Mouse (Mus musculus) regulatory T cell (primary cell): Measurements from ENCODE around the gene Cox8c.

Experiments
- in situ Hi-C: fragments of 300-600 bp; cut with MboI, MseI; formaldehyde crosslinking; loops from one replicate; pipeline ENCODE4 v1.15.1; 2025; ENCODE audit warnings: high pct_unique_total_duplicates

Gene Cox8c

DNA sequence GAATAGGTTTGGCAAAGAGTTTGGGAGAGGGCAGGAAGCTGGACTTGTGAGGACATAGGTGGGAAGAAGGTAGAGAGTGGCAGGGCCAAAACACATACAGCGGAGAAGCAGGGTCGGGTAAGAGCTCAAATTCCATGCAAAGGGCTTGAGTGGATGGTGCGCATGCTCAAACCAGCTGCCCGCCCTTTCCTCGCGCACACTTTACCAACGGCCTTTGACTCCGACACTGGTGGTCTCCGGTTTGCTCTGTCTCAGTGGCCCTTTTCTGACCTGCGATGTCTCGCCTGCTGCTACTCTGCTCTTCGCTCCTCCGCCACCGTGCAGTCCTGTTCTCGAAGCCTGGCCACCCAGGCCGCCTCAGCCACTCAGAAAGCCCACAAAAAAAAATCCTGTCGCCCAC lies at the start of gene Cox8c:
Gene Cox8c (plus strand): TSS at position 226 of the 400 bp plus-strand sequence.
- in situ Hi-C loops, result no loop called here

DNA sequence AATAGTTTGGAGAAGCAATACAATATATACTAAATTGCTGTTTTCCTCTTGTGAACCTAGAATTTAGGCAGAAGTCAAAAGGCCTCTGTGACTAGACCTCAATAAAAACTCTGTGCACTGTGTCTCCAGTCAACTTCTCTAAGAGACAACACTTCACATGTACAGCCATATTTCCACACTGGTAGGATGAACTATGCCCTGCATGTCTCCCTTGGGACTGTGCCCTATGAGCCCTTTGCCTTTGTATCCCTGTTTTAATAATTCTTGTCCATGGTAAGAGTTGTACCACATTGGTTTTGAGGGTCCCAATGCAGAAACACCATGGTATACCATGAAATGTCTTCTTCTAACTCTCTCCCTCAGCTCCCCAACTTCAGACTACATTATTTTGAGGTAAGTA lies 38.3 kb upstream of the Cox8c start:
- in situ Hi-C loops, result no loop called here

DNA sequence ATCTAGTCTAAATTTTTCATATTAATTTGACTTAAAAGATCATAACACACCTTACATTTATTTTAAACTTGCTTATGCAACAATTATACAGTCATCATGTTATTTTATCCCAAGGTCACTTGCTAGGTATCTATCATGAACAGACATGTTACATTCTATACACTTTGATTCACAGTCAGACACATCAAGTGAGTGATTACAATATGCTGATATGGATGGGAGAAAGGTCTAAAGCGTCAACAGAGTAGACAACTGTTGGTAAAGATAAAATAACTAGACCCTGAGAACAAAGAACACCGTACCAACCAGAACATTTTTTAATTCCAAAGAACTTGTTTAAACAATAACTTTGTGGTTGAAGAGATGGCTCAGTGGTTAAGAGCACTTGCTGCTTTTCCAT lies 29.3 kb upstream of the Cox8c start:
- in situ Hi-C loops, result no loop called here

DNA sequence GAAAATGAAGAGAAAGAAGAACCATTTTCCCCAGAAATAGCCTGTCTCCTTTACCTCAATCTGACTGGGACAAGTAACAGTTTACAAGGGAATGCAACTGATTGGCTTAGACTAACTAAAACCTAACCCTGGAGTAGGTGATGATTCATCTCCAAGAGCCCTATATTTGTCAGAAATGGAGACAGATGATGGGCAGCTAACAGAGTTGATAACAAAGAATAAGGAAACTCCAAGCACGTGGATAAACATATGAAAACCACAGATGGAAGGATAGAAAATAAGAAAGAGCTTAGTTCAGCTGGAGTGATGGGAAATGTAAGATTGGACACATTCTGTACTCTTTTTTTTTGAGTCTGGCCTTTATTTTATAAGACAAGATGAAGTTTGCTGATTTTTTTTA lies 28.6 kb upstream of the Cox8c start:
- in situ Hi-C loops, result no loop called here

DNA sequence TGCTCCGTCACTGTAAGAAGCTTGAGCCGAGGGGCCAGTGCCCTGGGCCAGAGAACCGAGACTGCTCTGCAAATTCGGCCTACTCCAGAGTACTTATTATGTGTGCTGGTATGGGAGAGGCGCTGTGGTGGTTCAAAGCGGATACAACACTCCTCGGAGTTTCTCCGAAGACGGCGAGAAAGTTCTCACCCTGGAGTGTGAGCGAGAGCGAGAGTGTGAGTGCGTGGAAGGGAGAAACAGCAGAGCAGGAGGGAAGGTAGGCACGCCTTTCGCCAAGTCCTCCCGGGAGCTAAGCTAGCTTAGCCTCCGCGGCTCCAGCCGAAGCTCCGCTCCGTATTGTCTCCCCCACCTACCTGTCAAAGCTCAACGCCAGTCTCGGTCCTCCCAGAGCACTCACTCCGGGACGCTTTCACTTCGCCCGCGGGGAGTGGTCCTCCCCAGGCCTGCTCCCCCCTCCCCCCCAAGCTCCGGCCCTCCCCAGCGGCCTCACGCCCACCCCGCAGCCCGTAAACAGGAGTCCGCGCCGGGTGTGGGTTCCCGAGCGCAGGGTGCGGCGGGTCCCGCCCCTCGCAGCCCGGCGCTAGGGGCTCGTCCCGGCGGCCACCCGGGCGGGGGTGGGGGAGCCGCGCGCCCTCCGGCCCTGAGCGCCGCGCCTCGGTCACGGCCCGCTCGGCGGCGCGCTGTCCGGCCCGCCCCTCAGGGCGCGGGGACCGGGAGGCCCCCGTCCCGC lies 21.6 kb upstream of the Cox8c start:
- in situ Hi-C loops, result no loop called here

DNA sequence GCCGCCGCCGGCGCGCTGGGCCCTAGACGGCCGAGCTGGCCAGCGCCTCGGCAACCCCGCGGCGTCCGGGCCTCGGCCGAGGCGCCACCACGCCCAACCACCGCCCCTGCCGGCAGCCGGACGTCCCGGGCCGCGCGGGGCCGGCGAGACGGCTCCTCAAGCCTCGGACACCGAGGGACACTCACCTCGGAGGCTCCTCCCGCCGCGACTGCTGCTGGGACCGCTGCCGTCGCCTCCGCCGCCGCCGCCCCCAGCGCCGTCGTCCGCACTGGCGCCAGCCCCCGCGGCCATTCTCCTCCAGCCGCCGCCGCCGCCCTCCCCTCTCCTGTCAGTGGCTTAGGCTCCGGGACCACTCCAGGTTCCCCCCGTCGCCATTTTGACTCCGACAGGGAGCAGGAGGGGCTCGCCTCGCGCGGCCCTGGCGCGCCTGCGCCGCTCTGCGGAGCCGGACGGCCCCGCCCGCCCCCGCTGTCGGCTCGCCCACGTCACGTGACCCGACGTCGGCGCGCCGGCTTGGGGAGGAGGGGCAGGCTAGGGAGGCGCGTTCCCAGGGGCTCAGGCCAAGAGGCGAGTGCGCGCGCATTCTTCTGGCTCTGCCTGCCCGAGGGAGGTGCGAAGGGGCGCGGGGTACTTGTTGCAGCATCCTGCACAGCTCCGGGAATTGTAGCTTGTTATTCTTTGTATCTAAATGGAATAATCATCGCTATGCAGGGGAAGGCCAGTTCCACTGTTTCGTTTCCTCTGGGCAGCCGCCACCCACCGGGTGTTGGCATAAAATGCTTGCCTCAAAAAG lies 20.9 kb upstream of the Cox8c start, which contains the start of gene Btbd7:
Gene Btbd7 (minus strand): TSS at position 441 of the 793 bp plus-strand sequence.
- in situ Hi-C loops, result no loop called here

DNA sequence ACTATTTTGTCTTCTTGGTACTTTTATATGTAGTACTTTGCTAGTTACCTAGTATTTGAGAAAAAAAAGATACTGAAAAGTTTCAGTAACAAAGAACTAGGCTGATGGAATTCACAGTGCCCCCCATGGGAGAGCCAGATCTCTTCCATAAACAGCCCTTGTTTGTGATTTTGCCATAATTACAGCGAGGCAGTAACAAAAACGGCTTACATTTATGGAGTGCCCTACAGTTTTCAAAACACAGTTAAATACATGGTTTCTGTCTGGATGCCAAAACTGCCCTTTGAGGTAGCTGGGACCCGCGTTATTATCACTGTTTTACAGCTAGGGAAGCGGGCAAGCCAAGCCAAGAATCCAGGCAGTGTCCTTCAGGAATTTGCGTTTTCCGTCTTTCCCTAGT lies 20.2 kb upstream of the Cox8c start:
- in situ Hi-C loops, result no loop called here

DNA sequence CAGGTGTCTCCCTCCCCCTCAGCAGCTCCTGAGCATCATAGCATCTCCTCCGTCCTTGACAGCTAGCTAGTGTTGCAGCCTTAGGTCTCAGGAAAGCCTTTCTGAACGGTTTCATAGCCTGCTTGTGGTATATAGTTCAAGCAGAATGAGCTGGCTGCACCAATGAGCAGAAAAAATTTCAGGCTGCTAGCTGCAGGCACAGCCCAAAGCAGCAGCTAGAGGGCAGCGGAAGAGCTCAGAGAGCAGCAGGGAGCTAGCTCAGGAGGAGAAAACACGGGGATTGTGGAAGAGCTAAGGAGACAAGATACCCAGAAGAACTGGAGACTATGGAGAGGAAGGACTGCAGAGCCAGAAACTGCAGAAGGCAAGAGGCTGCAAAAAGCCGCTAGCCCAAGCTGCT lies 13.4 kb upstream of the Cox8c start:
- in situ Hi-C loops, result no loop called here

DNA sequence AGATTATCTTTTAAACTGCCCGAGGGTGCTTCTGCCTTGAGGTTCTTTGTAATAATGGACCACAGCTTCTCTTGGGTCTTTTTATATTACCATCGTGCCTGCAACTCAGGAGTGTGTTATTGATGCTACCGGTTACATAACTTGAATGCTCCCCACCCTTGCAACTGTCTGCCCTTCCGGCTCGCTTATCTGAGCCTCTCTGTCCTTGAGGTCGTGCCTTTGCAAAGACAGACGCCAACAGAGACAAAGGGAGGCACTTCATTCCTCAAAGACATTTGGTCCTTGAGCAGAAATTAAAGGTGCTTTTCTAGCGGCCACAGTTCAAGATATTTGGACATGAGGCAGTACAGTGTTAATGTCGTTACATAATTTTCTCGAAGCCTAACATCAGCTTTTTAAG lies 11.8 kb upstream of the Cox8c start:
- in situ Hi-C loops, result no loop called here

DNA sequence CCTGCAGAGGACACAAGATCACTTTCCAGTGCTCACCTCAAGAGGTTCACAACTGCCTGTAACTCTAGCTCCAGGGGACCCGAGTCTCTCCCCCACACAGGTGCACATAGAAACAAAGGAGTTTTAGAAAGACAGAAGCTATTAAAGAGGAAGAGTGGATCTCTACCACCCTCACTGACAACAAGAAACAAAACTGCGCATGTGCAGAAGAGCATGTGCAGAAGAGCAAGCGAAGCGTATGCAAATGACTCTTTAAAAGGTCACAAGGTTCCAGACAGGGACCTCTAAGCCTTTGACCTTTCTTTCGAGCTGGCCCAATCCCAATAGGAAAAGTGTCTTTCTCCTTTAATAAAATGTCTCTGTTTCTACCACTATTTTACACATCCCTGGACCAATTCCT lies 10.5 kb upstream of the Cox8c start:
- in situ Hi-C loops, result no loop called here

DNA sequence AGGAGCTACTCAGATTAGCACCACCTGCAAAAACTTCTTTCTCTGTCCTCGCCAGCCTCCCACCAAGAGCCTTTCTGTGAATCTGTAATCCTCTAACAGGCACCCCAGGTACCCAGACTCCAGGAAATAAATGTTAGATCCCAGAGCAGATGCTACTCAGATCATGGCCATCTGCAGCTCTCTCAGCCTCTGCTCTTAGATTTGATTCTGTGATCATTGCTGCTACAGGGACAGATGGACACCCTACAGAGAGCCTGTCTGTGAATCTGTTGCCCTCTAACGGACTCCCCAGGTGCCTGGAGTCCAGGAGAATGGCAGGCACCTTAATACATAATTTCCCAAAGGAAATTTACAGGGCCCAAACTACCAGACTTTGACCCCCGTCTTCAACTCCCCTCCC lies 9.1 kb downstream of the Cox8c start:
- in situ Hi-C loops, result no loop called here

DNA sequence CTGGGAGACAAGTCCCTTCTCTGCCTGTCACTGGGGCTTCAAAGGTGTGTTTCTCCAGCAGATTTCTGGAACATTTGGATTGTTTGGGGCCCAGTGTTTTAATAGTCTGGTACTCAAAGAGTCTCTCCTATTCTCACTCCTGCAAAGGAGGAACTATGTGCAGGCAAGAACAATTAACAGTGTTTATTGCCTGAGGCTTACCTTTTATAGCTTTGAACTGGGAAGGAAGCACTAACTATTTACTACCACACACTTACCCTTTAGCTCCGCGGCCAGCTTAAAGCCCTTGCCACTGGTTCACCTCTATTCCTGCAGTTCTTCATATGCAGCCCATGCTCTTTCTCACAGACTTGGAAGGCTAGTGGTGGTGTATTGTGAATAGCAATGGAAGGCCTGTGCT lies 17.0 kb downstream of the Cox8c start:
- in situ Hi-C loops, result no loop called here

DNA sequence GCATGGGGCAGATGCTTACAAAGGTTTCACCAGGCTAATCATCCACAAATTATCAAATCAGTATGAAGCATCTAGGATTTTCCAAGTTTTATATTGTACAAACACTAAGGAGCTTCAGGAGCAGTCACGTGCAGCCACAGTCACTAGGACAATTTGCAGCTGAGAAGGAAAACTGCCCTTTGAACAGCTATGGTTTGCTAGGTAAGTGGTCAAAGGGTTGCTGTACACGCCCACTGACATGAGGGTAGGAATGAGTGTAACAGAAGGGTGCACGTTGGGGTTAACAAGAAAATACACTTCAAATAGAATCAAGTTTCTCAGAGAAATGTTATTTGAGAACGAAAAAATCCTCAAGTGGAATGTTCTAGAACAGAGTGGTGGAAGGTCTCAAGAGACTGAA lies 30.6 kb downstream of the Cox8c start:
- in situ Hi-C loops, result loop anchor here (5.0 kb wide), 1 partner anchor 48 kb away; no protein-coding TSS in a partner anchor

DNA sequence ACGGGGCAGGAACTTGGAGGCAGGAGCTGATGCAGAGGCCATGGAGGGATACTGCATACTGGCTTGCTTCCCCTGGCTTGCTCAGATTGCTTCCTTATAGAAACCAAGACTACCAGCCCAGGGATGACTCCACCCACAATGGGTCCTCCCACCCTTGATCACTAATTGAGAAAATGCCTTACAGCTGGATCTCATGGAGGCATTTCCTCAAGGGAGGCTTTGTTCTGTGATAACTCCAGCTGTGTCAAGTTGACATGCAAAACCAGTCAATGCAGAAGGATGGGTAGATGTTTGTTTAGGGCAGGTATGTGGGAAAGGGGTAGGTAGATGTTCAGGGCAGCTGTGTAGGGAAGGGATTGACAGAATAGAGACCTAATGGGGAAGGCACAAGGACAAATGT lies 31.2 kb downstream of the Cox8c start:
- in situ Hi-C loops, result no loop called here

DNA sequence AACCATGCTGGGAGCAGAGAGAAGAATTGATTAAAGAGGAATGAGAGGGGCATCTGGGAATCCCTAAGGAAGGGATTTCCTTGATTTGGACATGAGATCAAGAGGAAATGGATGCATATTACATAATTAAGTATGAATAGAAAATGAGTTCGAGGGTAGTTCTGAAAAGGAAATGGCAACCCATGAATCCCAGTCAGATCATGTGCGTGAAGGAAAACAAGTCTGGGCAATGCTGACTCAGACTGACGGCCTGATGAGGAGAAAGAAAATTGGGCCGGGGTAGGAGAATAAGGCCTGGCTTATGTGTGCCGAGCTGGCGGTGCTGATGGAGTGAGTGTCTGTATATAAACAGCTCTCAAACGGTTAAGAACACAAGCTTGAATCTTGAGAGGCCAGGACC lies 31.7 kb downstream of the Cox8c start:
- in situ Hi-C loops, result no loop called here

DNA sequence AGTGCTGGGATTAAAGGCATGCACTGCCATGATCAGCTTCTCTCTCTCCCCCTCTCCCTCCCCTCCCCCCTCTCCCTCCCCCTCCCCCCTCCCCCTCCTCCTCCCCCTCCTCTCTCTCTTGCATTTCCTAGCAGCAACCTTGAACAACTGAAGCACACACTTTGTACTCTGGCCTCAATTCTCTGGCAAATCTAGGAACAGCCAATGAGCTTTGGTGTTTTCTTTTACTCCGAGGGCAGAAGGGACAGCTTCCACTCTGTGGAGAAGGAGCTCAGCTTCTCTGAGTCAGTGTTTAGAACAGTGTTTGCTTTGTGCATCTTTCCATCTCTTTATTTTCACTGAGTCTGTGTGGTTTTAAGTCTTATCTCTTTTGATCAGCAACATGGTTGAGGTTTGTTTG lies 36.8 kb downstream of the Cox8c start:
- in situ Hi-C loops, result no loop called here

DNA sequence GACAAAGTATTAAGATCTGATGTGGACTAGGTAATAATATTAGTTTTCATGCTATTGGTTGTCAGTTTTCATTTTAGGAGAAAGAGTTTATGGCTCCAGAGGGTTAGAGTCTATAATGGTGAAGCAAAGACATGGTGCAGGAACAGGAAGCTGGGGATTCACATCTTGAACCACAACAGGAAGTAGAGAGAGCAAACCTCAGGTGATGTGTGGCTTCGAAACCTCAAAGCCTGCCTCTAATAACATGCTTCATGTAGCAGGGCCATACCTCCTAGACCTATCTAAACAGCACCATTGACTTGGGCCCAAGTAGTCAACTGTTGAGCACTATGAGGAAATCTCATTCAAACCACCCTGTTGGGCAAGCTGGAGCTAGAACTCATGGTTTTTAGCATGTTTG lies 46.5 kb downstream of the Cox8c start:
- in situ Hi-C loops, result no loop called here

DNA sequence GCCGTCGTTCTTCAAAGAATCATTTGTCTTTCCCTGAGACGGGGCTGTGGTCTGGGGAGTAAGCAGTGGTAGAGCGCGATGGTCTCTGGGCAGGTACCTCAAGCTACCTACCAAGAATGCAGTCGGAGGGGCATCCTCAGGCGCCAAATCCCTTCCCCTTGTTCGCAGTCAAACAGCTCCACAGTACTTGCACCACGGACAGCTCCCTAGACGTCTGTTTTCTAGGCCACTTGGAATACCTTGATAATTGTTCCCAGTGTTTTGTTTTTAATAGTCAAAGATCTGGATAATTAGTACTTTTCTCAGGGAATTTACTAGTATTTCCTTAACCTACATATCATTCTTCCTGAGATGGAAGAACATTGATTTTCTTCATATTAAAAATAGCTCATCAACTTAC lies 48.7 kb downstream of the Cox8c start:
- in situ Hi-C loops, result no loop called here

DNA sequence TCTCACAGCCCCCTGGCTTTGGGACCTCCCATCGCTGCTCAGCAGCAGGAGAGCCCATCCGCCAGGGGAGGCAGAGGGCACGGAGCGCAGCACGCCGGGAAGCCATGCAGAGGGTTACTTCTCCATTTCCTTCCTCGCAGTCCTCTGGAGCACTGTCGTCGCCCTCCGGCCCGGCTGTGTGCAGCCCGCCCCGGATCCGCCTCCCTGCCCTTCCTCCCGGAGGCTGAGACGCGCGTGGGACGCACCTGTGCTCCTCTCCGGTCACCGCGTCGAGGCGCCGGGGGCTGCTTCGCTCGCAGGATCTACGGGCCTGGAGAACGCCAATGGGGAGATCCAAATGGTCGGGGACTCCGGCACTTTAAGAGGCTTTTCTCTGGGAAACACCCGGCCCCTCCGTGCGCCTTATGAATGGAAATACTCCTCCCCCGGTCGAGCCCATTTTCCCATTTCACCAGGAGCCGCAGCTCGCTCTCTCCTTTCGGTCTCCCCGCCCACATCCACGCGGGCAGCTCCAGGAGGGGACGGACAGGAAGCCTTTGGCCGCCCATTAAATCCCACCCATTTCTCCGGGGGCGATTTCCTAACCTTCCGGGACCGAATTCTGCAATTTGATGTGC lies 49.8 kb downstream of the Cox8c start, which contains the start of gene Unc79:
Gene Unc79 (plus strand): TSS at position 82 of the 617 bp plus-strand sequence.
- in situ Hi-C loops, result no loop called here

DNA sequence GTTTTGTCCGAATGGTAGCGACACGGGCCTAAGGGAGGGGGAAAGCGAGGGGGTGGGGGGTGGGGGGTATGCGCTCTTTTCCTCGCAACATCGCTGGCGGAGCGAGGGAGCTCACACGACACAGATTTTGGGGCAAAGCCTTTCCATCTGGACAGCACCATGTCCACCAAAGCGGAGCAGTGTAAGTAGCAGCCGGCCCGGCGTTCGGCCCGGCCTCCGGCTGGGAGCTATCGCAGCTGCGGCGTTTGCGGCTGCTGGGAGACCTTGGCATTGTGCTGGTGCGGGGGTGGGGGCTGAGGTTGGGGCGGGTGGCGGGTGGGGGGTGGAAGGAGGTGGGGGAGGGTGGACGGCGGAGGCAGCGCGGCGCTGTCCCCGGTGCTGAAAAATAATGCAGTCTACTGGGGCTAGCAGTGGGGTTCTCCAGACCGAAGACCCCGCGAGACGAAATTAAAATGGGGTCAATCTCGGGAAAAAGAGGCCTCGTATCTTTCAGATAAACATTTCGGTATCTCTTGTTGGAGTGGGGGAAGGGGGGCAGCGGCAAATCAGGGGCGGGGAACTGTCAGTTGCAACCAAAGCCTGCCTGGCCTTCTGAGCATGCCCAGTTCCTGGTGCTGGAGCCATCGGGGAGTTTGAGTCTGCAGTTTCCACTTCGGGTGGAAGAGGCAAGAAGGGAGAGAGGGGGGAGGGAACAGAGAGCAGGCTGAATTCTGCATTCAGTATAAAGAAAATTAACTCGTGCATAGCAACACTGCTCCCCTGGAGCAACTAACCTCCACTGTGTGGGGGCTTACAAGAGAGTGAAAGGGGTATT lies 50.5 kb downstream of the Cox8c start:
- in situ Hi-C loops, result no loop called here
